Mouse (Mus musculus) B cell, adult 2 months (primary cell): ENCODE results near the gene Uimc1.

ENCODE experiments used
- DNase-seq, 2 experiments: peaks; one replicate each; pipeline ENCODE4 v3.0.0; 2022

Gene Uimc1

DNA sequence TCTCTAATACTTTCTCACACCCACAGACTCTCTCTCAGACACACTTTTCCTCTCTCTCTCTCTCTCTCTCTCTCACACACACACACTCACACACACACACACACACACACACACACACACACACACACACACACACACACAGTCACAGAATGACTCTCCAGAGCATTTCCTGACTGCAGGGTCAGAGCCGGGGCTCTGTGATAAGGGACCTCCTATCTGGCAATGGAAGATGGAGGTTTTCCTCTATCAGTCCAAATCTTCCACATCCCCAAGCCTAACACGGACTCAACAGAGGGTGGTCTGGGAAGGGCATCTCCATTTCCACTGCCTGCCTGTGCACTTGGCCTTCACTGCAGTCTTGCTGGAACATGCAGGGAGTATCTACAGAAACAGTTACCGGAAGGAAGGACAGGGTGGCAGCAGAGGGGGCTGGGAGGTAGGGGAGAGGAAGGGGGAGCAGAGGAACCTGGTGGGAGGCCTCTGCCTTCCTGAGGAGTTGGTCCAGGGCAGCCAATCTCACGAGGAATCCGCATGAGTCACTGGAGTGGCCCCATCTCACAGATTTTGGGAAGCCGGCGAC lies 111.8 kb downstream of the Uimc1 start:
- no peak for DNase-seq

DNA sequence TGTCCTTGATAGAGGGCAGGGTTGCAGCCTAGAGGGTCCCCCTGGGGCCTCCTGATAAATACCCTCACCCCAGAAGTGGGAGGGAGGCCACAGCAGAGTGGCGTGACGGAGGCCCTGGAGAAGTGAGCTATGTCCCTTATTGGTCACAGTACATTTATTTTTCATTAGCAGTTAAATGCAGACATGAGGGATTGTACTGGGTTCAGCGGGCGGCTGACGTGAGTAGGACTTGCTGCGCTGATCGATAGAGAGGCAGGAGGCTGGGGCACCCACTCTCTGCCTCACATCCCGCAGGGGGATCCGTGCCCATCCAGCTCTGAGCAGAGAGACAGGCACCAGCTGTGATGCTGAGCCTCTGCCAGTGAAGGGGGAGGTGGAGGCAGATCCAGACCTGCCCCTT lies 112.7 kb downstream of the Uimc1 start:
- DNase-seq = no peak

DNA sequence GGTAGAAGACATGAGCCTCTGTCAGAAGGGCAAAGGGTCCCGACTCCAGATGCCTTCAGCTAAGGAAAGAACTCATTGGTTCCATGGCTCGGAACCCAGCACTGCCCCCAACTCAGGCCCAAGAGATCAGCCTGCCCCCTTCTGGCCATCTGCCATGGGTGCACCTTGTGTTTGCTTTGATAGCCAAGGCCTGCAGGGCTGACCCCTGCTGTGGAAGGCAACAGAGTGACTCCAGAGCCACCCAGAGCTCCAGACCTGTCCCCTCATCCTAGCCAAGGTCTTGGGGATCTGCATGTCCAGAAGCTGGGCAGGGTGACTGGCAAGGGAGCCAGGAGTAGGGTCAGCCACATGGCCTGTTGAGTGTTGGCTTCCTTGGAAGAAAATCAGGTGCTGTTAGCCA lies 116.5 kb downstream of the Uimc1 start:
- no peak for DNase-seq

DNA sequence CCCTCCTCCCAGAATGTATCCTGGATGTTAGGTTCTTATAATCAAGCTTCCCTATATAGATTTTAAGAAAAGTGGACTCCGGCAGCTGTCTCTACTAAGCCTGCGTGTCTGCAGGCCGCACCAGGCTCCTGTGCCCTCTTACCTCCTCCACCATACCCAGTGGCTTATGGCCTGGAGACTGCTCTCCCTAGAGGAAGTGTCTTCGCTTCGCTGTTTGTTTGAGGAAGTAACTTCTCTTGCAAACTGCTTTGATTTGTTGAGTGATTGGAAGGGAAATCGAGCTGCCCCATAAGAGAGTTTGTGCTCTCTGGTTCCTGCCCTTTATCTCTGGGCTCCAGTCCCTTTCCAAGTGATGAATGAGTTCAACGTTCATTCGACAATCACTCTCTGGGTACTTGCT lies 117.1 kb downstream of the Uimc1 start:
- no peak for DNase-seq

DNA sequence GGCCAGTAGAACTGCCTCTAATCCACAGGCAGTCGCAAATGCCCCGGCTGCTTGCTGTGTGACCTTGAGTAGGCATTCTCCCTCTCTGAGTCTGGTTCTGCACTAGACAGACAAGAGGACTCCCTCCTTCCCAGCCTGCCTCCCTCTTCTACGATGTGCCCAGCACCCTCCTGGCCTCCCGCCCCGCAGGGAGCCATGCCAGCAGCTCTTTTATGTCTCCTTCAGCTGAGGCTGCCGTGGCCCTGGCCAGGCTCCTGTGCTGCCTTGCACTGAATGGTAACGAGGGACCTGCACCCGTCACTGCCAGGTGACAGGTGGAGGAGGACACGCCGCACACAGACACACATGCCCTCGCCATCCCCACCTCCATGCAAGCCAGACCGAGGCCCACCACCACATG lies 119.1 kb downstream of the Uimc1 start:
- no peak for DNase-seq

DNA sequence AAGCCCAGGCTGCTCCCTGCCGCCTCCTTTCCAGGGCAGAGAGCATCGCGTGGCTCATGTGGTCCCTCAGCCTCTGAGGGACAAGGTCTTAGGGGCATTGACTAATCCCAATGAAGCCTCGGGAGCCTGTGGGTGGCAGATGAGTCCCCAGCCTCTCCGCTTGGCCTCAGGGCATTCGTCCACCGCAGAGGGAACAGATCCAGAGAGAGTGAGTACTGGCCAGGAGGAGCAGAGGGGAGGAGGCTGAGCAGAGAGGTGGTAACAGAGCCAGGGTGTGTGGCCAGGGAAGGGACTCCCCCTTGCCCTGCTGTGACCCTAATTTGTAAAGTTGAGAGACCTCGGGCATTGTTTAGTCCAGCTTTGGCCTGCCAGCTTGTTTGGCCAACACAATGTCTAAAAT lies 121.3 kb downstream of the Uimc1 start:
- no peak for DNase-seq
